Mouse (Mus musculus): ENCODE results near the gene Mad1l1. TPM values are rescaled to one million over a fixed set of nuclear protein-coding genes. Genes with fewer than 3 reads are reported as not detected.

Mad1l1 gene
- total RNA-seq, 4 experiments from 2014 or later, result 16.3 to 28.0 (median 21.1) TPM

DNA sequence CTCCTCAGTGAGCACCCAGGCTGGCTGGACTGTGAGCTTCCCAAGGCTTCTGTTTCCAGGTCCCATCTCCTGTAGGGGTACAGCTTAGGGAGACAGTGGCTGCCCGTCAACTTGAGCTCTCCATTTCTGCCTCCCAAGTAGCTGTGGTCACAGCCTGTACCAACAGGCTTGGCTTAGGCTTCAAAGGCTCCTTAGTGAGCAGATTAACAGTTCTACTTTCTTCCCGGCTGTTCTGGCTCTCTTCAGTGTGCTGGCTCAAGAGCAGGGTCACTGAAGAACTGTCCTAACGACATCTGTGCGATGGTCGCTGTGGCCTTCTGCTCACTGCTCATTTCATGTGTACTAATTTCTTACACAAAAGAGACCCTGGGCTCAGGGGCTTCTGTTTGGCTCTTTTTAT lies 237.4 kb downstream of the Mad1l1 start:
- no peak for DNase-seq

DNA sequence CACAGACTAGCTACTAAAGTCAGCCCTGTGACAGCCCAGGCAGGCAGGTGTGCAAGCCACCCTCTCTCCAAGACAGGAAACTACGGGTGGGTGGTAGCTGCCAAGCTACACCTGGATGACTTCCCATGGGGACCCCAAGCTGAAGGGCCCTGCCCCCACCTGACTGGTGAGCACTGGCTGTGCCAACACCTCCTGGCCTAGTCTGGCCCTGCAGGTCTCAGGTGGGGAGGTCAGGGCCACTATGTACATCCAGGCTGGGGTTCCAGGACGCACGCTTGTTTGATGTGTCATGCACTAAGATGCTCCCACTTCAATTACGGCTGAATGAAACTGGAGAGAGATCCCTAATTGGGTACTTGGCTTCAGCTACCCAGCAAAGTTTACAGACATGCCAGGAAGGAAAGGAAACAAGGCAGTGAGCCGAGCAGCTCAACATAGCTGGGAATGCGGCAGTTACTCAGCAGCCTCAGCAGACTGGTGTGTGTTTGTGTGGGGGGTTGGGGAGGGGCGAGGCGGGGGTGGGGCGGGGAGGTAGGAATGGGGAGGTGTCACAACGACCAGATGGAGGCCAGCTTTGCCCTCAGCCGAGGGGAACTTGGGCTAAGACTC lies 239.0 kb downstream of the Mad1l1 start:
- DNase-seq, result no peak

DNA sequence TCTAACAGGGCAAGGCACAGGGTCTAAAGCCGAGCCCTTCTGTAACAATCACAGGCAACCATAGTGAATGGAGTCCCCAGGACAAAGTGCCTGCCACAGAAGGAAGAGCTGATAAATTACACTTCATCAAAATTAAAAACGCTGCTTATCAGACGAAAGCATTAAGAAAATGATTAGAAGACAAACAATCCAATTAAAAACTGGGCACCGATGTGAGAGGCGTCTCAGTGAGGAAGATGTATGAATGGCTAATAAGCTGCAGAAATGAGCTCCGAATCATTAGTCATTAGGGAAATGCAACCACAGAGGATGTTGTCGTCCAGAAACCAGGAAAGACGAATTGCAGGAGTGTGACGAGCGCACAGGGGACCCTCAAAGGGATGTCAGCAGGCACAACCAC lies 240.3 kb downstream of the Mad1l1 start:
- no peak for DNase-seq

DNA sequence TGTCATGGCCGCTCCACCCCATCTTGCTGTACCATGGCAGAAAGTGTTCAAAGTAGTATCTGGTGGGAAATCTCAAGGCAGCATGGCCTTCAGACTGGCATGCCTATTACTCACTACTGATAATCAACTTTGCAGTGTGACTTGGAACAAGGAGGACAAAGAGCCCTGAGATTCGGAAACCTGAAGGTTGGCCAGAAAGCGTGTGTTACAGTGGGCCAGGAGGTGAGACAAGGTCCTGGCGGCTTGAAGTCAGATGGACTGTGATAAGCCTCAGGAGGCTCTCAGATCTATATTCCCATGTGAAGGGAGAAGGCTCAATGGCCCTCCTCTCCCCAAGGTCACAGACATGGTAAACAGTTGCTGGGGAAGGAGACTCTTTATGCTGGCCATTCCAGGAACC lies 241.8 kb downstream of the Mad1l1 start:
- DNase-seq, result peak; percentile 36

DNA sequence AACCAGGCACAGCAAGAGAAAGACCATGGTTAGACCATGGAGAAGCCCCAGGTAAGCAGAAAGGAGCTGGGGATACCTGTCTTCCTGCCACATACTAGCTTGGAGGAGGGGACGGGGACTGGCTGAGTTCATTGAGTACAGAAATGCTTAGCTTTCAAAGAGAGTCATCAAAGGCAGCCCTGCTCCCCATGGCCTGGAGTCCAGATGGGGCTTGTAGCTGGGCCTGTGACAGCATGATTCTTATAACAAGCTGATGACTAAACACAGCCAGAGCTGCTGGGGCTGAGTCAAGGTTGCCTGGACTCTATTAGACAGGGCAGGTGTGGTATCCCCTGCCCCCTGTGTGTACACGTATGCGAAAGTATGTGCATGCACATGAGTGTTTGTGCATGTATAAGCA lies 242.9 kb downstream of the Mad1l1 start:
- peak; percentile 18 for DNase-seq

DNA sequence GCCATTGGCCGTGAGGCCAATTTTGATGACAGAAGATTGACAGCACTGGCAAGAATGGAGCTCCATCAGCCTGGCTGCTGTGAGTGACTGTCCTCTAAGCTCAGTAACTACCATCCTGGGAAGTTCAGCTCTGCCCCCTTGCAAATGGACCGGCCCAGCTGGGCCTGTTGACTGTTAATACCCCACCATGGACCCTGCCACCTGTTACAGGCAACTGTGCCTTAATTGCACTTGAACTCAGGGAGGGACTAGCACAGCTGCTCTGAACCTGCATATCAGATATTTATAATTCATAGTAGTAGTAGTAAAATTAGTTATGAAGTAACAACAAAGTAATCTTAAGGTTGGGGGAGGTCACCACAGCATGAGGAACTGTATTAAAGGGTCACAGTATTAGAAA lies 244.9 kb downstream of the Mad1l1 start:
- no peak for DNase-seq

DNA sequence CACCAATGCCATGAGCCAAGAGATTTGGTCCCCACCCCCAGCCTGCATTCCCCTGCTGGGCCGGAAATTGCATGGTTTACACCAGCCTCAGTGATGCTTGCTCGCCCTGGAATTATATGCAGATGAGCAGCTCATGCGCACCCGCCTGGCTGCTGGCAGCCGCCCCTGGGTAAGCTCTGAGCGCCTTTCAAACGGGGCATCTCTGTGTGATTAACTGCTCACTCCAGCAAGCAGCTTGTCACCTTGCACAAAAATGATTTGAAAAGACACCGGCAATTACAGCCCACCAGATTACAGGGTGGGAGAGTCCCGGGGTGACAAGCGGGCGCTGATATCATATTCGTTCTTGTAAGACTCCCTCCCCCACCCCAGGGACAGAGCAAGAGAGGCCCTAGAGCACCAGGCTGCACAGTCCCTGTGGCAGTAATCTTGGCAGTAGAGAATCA lies 247.7 kb downstream of the Mad1l1 start:
- DNase-seq, result no peak

DNA sequence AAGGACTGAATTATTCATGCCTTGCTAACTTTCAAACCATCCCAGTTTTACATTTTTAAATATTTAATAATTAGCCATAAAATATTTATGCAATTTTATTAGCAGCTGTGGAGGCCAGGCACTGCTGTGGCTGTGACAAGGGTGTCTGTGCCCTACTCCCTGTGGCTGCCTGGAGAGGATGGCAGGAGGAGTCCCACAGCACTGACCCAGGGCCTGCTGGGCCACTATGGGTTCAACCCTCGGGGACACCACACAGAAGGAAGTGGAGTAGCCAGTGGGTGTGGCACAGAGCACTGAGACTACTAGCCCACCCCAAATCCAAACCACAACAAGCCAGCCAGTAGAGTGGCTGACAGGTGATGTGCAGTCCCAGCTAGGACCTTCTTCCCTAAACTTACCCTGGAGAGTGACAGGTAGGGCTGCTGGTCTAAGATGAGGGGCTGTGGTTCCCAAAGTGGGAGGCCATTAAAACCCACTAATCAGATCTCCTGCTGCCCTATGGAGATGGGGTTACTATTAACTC lies 248.1 kb downstream of the Mad1l1 start:
- no peak for DNase-seq

DNA sequence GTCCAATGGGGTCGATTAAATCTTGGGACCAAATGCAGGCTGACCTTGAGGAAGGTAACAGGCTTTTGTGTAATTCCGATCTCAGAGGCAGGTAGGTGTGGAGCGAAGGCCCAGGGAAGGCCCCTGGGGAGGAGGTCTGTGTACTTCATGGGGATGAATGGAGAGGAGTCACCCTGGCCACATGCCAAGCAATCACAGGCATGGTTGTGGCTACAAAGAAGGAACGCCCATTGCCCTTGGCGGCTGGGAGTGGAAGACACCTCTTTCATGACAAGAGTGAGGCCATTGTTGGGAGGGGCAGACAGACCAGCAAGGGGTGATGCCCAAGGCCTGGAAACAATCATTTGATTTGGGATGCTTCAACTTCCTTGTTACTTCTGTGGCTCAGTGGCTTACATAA lies 252.8 kb downstream of the Mad1l1 start:
- peak; percentile 58 for DNase-seq

DNA sequence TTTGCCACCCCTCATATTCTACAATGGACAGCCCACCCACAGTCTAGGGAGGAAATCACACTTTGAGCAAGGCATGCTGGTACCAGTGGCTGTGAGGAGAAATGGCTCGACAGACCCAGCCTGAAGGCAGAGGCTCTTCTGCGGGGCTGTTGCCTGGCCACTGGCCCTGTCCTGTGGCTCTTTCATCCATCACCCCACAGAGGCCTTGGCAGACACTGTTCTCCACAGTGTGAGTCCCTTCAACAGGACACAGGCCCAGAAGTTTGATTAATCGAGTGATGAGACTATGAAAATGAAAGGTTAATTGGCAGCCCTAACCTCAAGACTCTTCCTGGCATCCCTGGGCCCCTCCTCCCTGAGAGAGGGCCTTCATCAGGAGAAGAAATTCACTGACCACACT lies 253.3 kb downstream of the Mad1l1 start:
- no peak for DNase-seq

DNA sequence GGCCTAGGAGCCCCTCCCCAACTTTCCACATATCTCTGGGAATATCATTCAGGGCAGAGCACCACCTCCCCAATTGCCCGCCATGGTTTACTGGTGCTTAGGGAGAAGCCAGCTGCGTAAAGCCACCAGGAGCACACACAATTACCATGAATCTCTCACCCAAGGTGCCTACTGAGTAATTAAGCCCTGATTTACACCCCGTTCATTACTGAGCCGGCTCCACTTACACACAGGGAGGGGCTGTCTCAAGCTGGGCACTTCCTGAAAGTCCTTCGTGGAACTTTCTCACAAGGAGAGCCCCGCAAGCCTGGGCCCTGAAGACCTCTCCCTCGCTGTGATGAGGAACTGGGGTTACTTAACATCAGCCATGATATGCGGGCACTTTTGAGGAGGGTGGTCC lies 254.6 kb downstream of the Mad1l1 start:
- DNase-seq, result no peak

DNA sequence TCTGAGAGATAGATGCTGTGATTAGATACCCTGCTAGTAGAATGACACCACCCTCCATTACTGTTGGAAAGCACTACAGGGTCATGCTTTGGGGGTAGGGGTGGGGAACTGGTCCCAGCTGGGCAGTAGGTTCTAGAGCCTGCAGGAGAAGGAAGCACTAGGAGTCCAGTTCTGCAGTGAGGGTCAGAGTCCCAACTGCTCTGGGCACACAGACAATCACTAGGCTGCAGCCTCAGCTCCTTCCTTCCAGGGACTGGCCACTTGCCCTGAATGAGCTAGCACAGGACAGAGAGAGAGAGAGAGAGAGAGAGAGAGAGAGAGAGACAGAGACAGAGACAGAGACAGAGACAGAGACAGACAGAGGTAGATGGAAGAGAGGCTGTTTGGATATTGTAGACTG lies 255.1 kb downstream of the Mad1l1 start:
- DNase-seq, result no peak

DNA sequence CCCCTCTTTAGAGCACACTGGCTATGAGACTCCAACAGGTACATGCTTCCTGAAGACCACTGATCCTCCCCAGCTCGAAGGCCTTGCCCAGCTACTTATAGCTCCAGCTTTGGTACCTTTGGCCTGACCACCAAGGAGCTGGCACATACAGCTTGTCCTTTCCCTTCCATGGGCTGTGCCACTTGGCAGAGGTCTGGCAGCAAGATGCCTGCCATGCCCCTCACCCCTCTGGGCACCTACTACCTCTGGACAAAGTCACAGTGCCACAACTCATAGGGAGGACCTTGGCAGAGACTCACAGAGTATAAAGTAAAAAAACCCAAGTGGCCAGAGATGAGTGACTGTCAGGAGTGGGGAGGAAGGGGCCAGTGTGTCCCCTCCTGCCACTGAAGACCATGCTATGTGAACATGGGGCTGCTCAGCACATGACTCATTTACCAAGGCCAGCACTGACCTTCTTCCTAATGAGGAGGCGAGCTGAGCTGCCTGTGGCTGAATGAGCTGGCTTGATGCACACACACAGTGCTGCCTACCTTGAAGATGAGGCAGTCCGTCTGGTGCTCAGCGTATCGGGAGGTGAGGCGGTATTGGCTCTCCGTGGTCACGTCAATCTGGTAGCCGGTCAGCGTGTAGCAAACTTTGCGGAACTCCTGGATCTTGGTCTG lies 255.9 kb downstream of the Mad1l1 start:
- DNase-seq, result peak; percentile 40

DNA sequence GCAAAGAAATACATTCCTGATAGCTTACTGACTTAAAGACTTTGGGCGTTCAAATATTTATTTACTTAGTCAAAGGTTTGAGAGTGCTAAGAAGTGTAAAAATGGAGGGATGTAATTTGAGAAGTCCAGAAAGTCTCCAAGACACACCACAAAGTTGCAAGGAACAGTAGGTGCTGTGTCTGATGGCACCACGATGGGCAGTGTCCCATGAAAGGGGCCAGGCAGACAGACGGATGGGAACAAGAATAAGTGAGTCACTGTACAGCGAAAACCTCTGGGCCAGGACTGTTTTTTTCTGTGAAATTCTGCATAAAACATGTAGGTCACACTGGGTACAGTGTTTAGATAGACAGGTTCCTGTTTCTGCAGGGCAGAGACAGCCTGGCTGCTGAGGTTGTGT lies 256.8 kb downstream of the Mad1l1 start:
- DNase-seq, result no peak

DNA sequence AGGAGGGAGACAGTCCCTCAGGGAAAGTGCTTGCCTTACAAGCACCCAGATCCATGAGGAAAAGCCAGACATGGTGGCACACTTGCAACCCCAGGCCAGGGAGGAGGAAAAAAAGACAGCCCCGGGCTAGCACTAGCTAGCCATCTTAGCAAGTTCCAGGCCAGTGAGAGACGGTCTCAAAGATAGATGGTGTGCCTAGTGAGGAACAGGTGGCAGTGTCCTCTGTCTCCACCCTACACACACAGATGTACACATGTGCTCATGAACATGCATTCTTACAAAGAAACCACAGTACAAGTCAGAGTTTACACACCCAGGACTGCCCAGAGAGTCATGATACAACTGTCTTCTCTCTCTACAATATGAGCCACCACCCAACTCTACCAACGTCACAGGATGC lies 258.5 kb downstream of the Mad1l1 start:
- no peak for DNase-seq

DNA sequence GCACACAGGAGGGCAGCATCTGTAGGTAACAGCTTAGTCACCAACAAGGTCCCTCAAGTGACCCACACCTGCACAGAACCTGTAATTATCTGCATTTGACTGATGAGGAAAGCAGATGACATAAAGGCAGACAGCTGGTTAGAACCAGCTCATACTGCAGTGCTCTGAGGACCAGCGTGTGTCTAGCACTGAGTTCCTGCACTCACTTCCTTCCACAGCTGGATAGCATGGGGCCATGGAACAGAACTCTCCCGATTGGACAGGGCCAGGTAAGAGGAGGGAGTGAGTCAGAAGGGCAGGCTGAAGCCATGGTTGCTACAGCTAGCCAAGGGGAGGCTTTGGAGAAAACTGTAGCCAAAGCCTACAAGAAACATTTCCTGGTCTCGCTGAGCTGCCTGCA lies 259.0 kb downstream of the Mad1l1 start:
- no peak for DNase-seq

DNA sequence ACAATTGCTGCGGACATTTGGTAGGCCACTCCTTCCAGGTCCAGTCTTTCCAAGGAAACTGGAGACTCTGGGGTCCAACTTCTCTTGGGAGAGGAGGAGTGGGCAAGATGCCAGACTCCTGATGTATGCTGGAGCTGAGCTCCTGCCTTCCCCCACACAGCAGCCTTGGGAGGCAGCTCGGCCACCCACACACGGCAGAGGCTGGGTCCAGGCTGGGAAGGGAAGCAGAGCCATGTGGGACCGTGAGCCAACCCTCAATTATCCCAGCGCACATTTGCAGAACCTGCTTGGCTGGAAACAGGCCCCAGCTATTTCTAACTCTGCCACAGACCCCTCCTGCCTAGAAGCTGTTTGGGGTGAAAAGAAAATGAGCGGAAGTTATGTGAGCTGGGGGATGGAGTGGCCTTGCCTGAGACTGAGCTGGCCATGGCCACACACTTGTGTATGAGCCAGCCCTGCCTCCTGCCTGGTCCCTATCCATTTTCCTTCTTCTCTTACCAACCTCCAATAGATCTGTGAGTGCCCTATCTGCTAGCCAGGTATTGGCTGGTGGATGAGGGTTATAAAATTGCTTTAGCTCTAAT lies 260.0 kb downstream of the Mad1l1 start:
- no peak for DNase-seq

DNA sequence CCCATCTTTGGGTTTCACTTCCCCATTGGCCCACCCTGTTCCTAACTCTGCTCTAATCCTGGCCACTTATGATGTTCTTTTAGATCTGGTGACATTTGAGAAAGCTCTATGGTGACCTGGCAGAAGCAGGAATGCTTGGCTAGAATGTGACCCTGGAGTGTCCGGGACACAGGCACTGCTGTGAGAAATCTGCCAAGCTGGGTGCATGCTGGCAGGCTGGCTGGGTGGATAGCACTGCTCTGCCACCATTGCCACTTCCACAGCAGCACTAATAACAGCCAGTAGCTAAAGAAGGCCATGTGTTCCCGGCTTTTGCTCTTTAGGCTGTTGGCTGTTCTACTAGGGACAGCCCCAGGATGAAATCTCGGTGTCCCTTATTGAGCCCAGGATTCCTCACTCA lies 265.1 kb downstream of the Mad1l1 start:
- no peak for DNase-seq

DNA sequence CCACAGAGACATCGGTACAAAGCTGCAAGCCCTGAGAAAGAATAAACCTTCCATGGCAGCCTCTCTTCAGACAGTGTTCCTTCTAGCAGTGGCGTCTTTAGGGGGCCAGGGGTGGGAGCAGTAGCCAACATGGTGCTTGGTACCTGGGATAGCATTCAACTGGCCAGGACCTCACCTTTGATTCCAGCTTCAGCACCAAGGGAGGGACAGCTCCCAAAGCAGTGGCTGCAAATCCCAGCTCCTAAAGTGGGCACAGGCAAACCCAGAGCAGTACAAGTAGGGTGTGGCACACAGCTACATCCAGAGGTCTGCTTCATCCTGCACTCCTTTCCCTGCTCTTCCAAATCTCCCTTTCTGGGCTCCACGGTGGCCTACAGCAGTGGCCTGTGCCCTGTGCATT lies 265.9 kb downstream of the Mad1l1 start:
- no peak for DNase-seq

DNA sequence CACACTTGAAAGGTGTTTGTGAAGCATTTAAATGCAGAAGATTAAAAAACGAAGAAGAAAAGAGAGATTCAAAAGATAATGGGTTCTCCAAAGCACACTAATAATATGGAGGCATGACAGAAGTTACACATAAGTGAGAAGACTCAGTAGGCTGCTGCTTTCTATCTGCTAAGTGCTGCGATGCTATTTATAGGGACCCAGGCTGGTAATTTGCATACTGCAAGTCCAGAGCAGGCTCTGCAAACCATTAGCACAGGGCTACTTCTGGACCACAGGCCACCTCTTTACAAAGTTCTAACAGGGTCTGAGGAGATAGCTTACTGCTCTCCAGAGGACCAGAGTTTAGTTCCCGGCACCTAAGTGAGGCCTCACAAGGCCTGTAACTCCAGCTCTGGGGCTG lies 267.7 kb downstream of the Mad1l1 start:
- DNase-seq, result no peak

DNA sequence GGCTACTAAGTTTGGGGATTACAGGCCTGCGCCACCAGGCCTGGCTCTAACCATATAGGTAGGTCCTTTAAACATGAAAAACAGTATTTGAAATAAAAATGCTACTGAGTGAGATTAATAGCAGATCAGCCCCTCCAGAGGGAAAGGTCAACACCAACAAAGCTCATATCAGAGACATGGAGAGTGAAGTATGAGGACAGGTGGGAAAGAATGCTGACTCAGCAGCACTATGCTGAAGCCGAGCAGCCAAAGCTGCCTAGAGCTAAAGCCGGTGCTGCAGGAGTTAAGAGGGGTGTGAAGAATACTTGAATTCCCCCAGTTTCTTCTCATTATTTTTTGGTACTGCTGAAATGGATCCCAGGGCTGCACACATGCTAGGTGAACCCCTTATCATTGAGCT lies 268.9 kb downstream of the Mad1l1 start:
- no peak for DNase-seq

DNA sequence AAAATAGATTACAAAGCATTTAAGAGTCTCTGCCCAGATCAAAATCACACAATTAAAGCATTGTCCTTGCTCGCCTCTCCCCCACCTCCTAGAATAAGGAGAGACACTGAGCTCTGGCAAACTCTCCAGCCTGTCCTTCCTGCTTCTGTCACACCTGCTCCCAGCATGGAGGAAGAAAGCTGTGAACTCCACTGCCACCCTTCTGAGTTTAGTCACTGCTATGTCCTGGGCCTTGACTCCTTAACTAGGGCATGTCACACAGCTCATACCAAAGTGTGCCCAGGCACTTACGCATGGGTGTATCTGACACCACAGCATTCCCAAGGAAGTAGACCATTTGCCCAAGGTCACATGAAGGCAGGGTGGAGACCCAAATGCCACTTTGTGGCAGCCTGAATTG lies 275.9 kb downstream of the Mad1l1 start:
- no peak for DNase-seq

DNA sequence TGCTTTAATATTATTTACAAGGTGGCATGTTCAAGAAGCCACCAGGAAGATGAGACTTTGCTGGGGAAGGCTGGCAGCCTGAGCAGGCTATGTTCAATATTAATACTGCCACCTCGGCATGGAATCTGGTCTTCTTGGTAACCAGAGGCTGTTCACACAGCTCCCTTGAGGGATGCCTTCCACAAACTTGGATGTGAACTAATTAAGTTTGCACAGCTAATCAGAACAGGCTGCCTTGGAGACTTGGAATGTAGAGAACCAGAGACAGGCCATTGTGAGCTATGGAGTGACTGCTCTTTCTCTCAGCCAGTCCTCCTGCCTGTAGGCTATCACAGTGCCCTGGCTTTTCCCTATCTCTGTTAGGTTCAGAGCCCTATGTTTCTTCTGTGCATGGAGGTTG lies 278.4 kb downstream of the Mad1l1 start:
- DNase-seq, result no peak

DNA sequence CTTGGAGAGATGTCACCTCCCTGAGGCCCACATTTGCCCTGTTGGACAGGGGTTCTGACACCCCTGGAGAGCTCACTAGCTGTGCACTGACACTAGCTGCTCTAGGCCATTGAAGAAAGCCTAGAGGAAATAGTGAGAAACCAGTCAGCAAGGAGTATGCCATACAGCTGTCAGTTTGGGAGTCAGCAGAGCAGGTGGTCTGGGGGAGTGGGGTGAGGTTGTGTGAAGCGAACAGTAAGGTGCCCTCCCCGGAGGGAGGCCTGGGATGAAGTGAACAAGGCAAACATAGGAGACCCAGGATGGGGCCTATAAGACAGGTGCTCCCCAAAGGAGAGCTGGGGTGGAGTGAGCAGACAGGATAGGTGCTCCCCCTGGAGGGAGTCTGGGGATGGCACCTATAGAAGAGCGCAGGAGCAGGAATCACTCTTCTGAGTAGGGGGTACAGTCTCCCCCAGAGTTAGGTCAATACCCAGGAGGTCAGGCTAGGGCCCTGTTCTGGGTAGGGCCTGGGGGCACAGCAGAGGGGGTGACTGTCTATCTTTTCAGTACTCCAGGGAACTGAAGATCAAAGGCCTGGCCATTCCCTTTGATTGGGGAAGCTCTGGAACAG lies 279.2 kb downstream of the Mad1l1 start:
- DNase-seq, result no peak

Measured in adrenal gland, adult 8-10 months (tissue).